Comparison of ENCODE assay signal across 11 mouse cellular contexts in genomic region chr6:84394496-84395090, GRCm38 (mm10).
DNase-seq lines count a peak whose midpoint lies in the region.
"Had no signal": no experiment of that assay in that cellular context is flagged by ENCODE, and none has a peak within 500 bp of the region (broad histone marks: within the 10 kb centered on the region; RNA-seq: fewer than 3 reads in every experiment).

No protein-coding gene starts in this region.

- peak; percentile 11 for DNase-seq in kidney, adult 9 months
- no peak for DNase-seq in kidney, postnatal 4 days
- DNase-seq in gastrocnemius, adult 8-10 months (ENCODE audit: low spot score in 2 of 2), result peak; percentile 24 to 34
- peak; percentile 24 for DNase-seq in kidney, postnatal 14 days
- peak; percentile 5 for DNase-seq in yolk sac, embryonic 10.5 days (ENCODE audit: low spot score)
- DNase-seq in layer of hippocampus, postnatal 14 days (ENCODE audit: low spot score in 2 of 2), result no peak
- no peak for DNase-seq in frontal cortex, postnatal 36 days (ENCODE audit: low spot score in 2 of 2)
- DNase-seq: adrenal gland, postnatal 36 days; cerebellum, adult 8-10 months; right cerebral cortex, adult 18-20 months; spleen, adult 18-20 months had no signal

Comparison
In these comparisons a context has a peak if more than half of its experiments do, and no peak if none do; other contexts are left out.
1. DNase-seq: peak in kidney, adult 9 months (single experiment), gastrocnemius, adult 8-10 months (2 of 2), kidney, postnatal 14 days (single experiment) and yolk sac, embryonic 10.5 days (single experiment); none in kidney, postnatal 4 days (0 of 2), layer of hippocampus, postnatal 14 days (0 of 2) and frontal cortex, postnatal 36 days (0 of 2).